Mouse (Mus musculus): ENCODE data around the gene Tab1. TPM values are rescaled to one million over a fixed set of nuclear protein-coding genes. Genes with fewer than 3 reads are reported as not detected.

Tab1 gene
- polyA plus RNA-seq, 1 experiment from 2014 or later: 43.8 TPM

DNA sequence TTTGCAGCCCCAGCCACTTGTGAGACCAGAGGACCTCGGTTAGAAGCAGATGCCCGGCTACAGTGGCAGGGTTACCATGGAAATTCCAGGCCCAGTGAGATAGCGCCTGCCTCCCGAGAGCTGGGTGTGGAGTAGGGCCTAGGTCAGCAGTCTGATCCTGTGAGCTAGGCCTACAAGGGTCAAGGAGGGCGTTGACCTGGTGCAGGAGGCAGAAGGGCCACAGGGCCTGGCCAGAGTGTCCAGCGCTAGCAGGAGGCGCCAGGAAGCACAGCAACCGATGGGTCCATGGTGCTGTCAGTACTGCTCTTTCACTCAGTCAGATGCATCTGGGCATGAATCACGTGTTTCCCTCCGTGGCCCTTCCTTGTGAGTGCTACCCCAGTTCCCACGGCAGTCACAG is 20.8 kb downstream of the Tab1 start:
- no peaks in the 10 kb centered on the region for H3K9me3 ChIP-seq (ENCODE audit: control insufficient read depth, low read length)

DNA sequence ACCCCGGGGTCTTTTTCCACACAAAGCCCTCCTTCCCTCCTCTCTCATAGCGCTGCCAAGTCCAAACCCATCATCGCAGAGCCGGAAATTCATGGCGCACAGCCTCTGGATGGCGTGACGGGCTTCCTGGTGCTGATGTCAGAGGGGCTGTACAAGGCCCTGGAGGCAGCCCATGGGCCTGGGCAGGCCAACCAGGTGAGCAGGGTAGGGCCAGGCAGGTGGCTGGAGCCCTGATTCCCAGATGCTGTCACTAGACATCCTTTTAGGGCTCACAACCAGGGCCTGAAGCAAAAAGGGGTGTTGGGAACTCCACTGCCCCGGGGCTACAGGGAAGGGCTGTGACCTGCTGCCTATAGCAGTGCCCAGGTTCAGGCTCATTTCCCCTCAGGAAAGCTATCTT is 22.8 kb downstream of the Tab1 start:
- H3K4me2 ChIP-seq (ENCODE audit: low read length): no peak overlapping the region
- WGBS: 94% methylated on average over 8 of the region's 8 CpGs
- no peaks in the 10 kb centered on the region for H3K27me3 ChIP-seq (replicated peaks; ENCODE audit: control insufficient read depth, insufficient read depth, low read length)
- H3K27ac ChIP-seq (ENCODE audit: low read length): no peak overlapping the region
- no peak overlapping the region for H3K9ac ChIP-seq (replicated peaks; ENCODE audit: low read depth, low read length)
- H3K4me3 ChIP-seq (replicated peaks; ENCODE audit: low read length): no peak overlapping the region
- H3K9me3 ChIP-seq (ENCODE audit: control insufficient read depth, low read length): no peaks in the 10 kb centered on the region
- peaks cover 24% of the 10 kb centered on the region for H3K36me3 ChIP-seq (ENCODE audit: control insufficient read depth, insufficient read depth)
- no peak for ATAC-seq
- no peaks in the 10 kb centered on the region for H3K4me1 ChIP-seq (replicated peaks; ENCODE audit: control insufficient read depth, insufficient read depth, low read length)

More for the DNA sequence above, 20.8 kb downstream of the Tab1 start:
- no peak for ATAC-seq
- WGBS: 87% methylated on average over 11 of the region's 11 CpGs
- Histone ChIP-seq H3K36me3 (ENCODE audit: control insufficient read depth, insufficient read depth) (peaks cover 19% of the 10 kb centered on the region), H3K4me2 (ENCODE audit: low read length) (no peak overlapping the region), H3K9ac (replicated peaks; ENCODE audit: low read depth, low read length) (no peak overlapping the region), H3K27ac (ENCODE audit: low read length) (no peak overlapping the region), H3K4me1 (replicated peaks; ENCODE audit: control insufficient read depth, insufficient read depth, low read length) (no peaks in the 10 kb centered on the region), H3K27me3 (replicated peaks; ENCODE audit: control insufficient read depth, insufficient read depth, low read length) (no peaks in the 10 kb centered on the region), H3K4me3 (replicated peaks; ENCODE audit: low read length) (no peak overlapping the region)

DNA sequence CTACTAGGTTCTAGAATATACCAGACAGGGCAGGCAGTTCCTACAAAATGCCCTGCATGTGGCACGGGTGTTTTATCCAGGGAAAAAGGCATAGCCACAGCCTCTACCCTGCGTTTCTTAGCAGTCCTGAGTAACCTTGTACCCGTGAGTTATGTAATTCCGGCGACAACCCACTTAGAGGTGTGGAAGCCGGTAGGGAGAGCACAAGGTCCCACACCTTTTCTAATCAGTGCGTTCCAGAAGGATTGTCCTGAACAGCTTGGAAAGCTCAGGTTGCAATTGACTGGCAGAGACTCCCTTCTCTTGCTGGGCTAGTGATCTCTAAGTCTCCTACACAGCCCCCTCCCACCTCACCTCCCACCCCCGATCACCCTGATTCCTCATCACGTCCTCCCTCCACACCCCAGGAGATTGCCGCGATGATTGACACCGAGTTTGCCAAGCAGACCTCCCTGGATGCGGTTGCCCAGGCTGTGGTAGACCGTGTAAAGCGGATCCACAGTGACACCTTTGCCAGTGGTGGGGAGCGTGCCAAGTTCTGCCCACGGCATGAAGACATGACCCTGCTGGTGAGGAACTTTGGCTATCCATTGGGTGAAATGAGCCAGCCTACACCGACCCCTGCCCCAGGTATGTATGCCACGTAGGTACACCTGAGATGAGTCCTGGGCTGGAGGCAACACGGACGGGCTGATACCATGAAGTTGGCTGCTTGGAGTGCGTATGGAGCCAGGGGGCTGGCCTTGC is 24.4 kb downstream of the Tab1 start:
- H3K27me3 ChIP-seq (replicated peaks; ENCODE audit: control insufficient read depth, insufficient read depth, low read length): no peaks in the 10 kb centered on the region
- WGBS: 90% methylated on average over 22 of the region's 22 CpGs
- H3K9ac ChIP-seq (replicated peaks; ENCODE audit: low read depth, low read length): no peak overlapping the region
- peaks cover 24% of the 10 kb centered on the region for H3K36me3 ChIP-seq (ENCODE audit: control insufficient read depth, insufficient read depth)
- no peaks in the 10 kb centered on the region for H3K4me1 ChIP-seq (replicated peaks; ENCODE audit: control insufficient read depth, insufficient read depth, low read length)
- H3K27ac ChIP-seq (ENCODE audit: low read length): no peak overlapping the region
- no peak for ATAC-seq
- H3K4me3 ChIP-seq (replicated peaks; ENCODE audit: low read length): no peak overlapping the region
- H3K9me3 ChIP-seq (ENCODE audit: control insufficient read depth, low read length): no peaks in the 10 kb centered on the region
- no peak overlapping the region for H3K4me2 ChIP-seq (ENCODE audit: low read length)

DNA sequence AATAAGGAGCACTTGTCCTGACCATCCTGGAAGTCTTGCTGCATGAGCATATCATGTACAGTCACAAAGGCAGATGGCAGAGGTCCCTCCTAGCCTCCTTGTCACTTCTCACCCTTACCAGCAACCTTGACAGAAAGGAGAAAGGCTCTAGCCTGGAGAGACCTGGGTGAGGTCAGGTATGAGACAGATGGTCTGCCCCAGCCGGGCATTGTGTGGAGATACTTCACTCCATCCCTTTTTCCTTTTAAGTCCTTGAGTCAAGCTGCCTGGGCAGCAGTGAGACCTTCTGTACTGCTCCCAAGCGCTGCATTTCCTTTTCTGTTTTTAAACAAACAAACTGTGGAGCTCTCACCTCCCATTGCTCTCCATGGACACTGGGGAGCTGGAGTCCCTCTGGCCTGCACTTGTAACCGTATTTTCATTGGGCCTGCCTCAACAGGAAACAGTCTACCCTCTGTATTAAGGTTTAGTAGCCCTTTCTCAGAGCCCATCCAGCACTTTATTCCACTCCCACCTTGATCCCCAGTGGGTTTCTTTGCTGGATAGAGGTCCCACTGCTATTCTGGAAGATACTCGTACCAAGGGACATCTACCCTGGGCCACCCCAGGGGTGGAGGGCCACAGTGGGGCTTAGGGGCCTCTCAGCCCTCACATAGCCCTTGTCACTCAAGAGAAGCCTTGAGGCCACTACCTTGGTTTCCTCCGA is 25.2 kb downstream of the Tab1 start:
- H3K4me2 ChIP-seq (ENCODE audit: low read length): no peak overlapping the region
- no peaks in the 10 kb centered on the region for H3K9me3 ChIP-seq (ENCODE audit: control insufficient read depth, low read length)
- ATAC-seq: no peak
- no peak overlapping the region for H3K9ac ChIP-seq (replicated peaks; ENCODE audit: low read depth, low read length)
- H3K4me1 ChIP-seq (replicated peaks; ENCODE audit: control insufficient read depth, insufficient read depth, low read length): peaks cover under 1% of the 10 kb centered on the region; the same call in 1 of the 2 replicates
- H3K27me3 ChIP-seq (replicated peaks; ENCODE audit: control insufficient read depth, insufficient read depth, low read length): no peaks in the 10 kb centered on the region
- H3K27ac ChIP-seq (ENCODE audit: low read length): no peak overlapping the region
- H3K36me3 ChIP-seq (ENCODE audit: control insufficient read depth, insufficient read depth): peaks cover 22% of the 10 kb centered on the region
- WGBS: 89% methylated on average over 5 of the region's 5 CpGs
- H3K4me3 ChIP-seq (replicated peaks; ENCODE audit: low read length): no peak overlapping the region

DNA sequence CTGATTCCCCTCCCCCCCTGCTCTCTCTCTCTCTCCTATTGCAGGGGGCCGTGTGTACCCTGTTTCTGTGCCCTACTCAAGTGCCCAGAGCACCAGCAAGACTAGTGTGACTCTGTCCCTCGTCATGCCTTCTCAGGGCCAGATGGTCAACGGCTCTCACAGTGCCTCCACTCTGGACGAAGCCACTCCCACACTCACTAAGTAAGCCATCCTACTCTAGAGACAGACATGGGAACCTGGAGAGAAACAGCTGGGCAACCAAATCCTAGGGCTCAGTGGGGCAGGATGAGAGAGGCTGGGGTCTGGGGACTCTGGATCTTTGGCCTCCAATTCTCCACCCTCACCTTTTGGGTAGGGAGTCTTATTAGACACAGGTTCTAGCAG is 25.8 kb downstream of the Tab1 start:
- WGBS: 77% methylated on average over 4 of the region's 4 CpGs
- Histone ChIP-seq H3K4me2 (ENCODE audit: low read length) (no peak overlapping the region), H3K4me3 (replicated peaks; ENCODE audit: low read length) (no peak overlapping the region), H3K9ac (replicated peaks; ENCODE audit: low read depth, low read length) (no peak overlapping the region), H3K4me1 (replicated peaks; ENCODE audit: control insufficient read depth, insufficient read depth, low read length) (peaks cover 5% of the 10 kb centered on the region; the same call in 1 of the 2 replicates), H3K36me3 (ENCODE audit: control insufficient read depth, insufficient read depth) (peaks cover 22% of the 10 kb centered on the region), H3K27ac (ENCODE audit: low read length) (no peak overlapping the region), H3K9me3 (ENCODE audit: control insufficient read depth, low read length) (no peaks in the 10 kb centered on the region), H3K27me3 (replicated peaks; ENCODE audit: control insufficient read depth, insufficient read depth, low read length) (no peaks in the 10 kb centered on the region)
- ATAC-seq: no peak

GRCm38 (mm10) chr15:80159286-80159901 is 26.5 kb downstream of the Tab1 start:
- H3K27ac ChIP-seq (ENCODE audit: low read length): no peak overlapping the region
- no peak for ATAC-seq
- peaks cover 5% of the 10 kb centered on the region; the same call in 1 of the 2 replicates for H3K4me1 ChIP-seq (replicated peaks; ENCODE audit: control insufficient read depth, insufficient read depth, low read length)
- no peak overlapping the region for H3K4me2 ChIP-seq (ENCODE audit: low read length)
- H3K9me3 ChIP-seq (ENCODE audit: control insufficient read depth, low read length): no peaks in the 10 kb centered on the region
- no peak overlapping the region for H3K4me3 ChIP-seq (replicated peaks; ENCODE audit: low read length)
- H3K27me3 ChIP-seq (replicated peaks; ENCODE audit: control insufficient read depth, insufficient read depth, low read length): no peaks in the 10 kb centered on the region
- no peak overlapping the region for H3K9ac ChIP-seq (replicated peaks; ENCODE audit: low read depth, low read length)
- peaks cover 22% of the 10 kb centered on the region for H3K36me3 ChIP-seq (ENCODE audit: control insufficient read depth, insufficient read depth)
- WGBS: 57% methylated on average over 8 of the region's 8 CpGs

- no peaks in the 10 kb centered on the region for H3K9me3 ChIP-seq (ENCODE audit: control insufficient read depth, low read length)
- H3K4me1 ChIP-seq (replicated peaks; ENCODE audit: control insufficient read depth, insufficient read depth, low read length): peaks cover 6% of the 10 kb centered on the region
- ATAC-seq: no peak
- no peak overlapping the region for H3K27ac ChIP-seq (ENCODE audit: low read length)
- H3K9ac ChIP-seq (replicated peaks; ENCODE audit: low read depth, low read length): no peak overlapping the region
- 90% methylated on average over 13 of the region's 13 CpGs for WGBS
- H3K4me3 ChIP-seq (replicated peaks; ENCODE audit: low read length): no peak overlapping the region
- no peaks in the 10 kb centered on the region for H3K27me3 ChIP-seq (replicated peaks; ENCODE audit: control insufficient read depth, insufficient read depth, low read length)
- no peak overlapping the region for H3K4me2 ChIP-seq (ENCODE audit: low read length)
- H3K36me3 ChIP-seq (ENCODE audit: control insufficient read depth, insufficient read depth): peaks cover 22% of the 10 kb centered on the region
These were observed 27.3 kb downstream of the Tab1 start for GRCm38 (mm10) chr15:80160223-80160622.

DNA sequence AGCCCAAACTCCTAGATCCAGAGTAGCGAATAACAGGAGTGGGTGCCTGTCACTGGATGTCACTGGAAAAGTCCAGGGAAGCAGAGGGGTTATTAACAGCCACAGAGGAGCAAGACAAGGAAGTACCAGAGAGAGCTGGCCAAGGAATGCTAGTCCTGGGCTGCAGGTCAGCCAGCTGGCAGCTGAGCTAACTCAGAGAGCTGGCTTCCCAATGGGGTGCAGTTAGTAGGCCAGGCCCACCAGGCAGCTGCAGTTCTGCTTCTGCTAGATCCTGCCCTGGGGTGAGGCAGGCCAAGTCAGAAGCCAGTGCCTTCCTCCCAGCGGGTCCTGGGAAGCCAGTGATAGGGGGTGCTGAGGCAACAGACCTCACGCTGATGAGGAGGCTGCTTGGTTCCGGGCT is 27.8 kb downstream of the Tab1 start:
- peaks cover 8% of the 10 kb centered on the region for H3K4me1 ChIP-seq (replicated peaks; ENCODE audit: control insufficient read depth, insufficient read depth, low read length)
- H3K27ac ChIP-seq (ENCODE audit: low read length): no peak overlapping the region
- peaks cover 18% of the 10 kb centered on the region for H3K36me3 ChIP-seq (ENCODE audit: control insufficient read depth, insufficient read depth)
- H3K9ac ChIP-seq (replicated peaks; ENCODE audit: low read depth, low read length): no peak overlapping the region
- no peaks in the 10 kb centered on the region for H3K9me3 ChIP-seq (ENCODE audit: control insufficient read depth, low read length)
- H3K4me3 ChIP-seq (replicated peaks; ENCODE audit: low read length): no peak overlapping the region
- whole genome bisulfite sequencing: 85% methylated on average over 4 of the region's 4 CpGs
- no peaks in the 10 kb centered on the region for H3K27me3 ChIP-seq (replicated peaks; ENCODE audit: control insufficient read depth, insufficient read depth, low read length)
- H3K4me2 ChIP-seq (ENCODE audit: low read length): no peak overlapping the region
- no peak for ATAC-seq

- no peak overlapping the region for H3K27ac ChIP-seq (ENCODE audit: low read length)
- WGBS: 88% methylated on average over 3 of the region's 3 CpGs
- H3K4me1 ChIP-seq (replicated peaks; ENCODE audit: control insufficient read depth, insufficient read depth, low read length): peaks cover 8% of the 10 kb centered on the region
- H3K4me3 ChIP-seq (replicated peaks; ENCODE audit: low read length): no peak overlapping the region
- no peak overlapping the region for H3K9ac ChIP-seq (replicated peaks; ENCODE audit: low read depth, low read length)
- peaks cover 15% of the 10 kb centered on the region for H3K36me3 ChIP-seq (ENCODE audit: control insufficient read depth, insufficient read depth)
- H3K27me3 ChIP-seq (replicated peaks; ENCODE audit: control insufficient read depth, insufficient read depth, low read length): no peaks in the 10 kb centered on the region
- H3K4me2 ChIP-seq (ENCODE audit: low read length): no peak overlapping the region
- H3K9me3 ChIP-seq (ENCODE audit: control insufficient read depth, low read length): no peaks in the 10 kb centered on the region
- no peak for ATAC-seq
These were observed 28.3 kb downstream of the Tab1 start for GRCm38 (mm10) chr15:80161199-80161598.
